Mouse (Mus musculus) cerebellum, postnatal 36 days (tissue): ENCODE measurements at regions not wholly inside any gene's neighbourhood (a gene's known extent, or its start where the extent isn't known, plus 50 kb on each side); places are given as distances from the start of the nearest gene placed in this dataset.
"Not testable (repeated sequence)": the region's sequence is repeated elsewhere in the genome, so short reads cannot be mapped to it uniquely, and the experiment has no call there.

Source experiments
- DNase-seq, 2 experiments: peaks; one replicate each; pipeline ENCODE4 v3.0.0; 2021 to 2022; ENCODE audit warnings: mixed read lengths in 2 of 2

- peak; percentile 73 to 76 for DNase-seq
These were observed 121.4 kb upstream of the Slc1a3 start for GRCm38 (mm10) chr15:8831720-8832620.

DNA sequence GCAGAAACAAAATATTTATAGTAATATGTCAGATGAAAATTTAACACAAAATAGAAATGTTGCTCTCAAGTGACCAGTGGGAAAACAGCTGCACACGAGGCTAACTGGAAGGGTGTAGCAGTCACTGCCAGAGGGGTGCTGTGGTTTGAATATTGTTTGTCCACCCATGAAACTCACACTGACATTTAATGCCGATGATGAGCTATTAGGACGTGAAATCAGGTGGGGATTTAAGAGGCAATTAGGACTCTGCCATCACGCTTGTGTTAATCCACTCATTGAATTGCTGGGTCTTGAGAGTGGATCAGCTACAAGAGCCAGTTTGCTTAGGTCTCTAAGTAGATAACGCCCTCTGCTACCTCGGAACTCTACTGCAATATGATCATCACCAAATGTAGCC lies 114.3 kb upstream of the Slc1a3 start:
- DNase-seq = no peak

DNA sequence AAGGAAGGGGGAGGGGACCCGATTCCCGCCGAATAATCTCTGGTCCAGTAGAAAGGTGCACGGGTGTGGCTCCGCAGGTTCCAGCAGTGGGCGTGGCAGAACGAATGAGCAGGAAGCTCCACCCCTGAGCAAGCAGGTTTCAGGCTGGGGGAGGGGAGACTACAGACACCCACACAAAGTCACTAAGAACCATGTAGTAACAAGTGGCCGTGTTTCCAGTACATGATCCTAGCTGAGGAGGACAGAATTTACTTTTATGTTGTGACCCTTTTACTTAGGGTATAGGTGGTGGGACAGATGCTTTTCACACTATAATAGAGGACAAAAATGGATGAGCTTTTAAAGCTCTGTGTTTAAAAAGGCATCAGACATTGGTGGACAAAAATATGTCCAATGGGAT lies 112.2 kb upstream of the Slc1a3 start:
- not testable (repeated sequence) for DNase-seq

GRCm38 (mm10) chr15:8817542-8817941 lies 107.0 kb upstream of the Slc1a3 start:
- no peak for DNase-seq

- DNase-seq = no peak
These were observed 106.2 kb upstream of the Slc1a3 start for GRCm38 (mm10) chr15:8816501-8817368.

- no peak for DNase-seq
These were observed 105.4 kb upstream of the Slc1a3 start for GRCm38 (mm10) chr15:8815958-8816357.

DNA sequence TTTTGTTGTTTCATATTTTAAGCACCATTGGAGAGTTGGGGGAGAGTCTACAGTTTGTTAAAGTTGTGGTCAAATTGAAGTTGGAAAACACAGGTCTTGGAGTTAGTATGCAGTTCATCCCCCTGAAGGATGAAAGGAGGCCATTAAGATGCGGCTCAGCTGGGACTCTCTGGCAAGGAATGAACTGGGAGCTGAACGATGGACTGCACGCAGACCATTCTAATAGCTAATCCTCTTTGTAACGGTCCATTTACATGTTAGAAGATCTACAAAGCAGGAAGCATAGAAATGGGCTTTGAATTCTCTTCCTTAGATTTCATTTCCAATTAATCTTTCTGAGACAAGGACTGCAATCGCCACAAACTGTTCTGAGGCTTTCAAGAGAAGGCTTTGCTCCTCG lies 104.7 kb upstream of the Slc1a3 start:
- DNase-seq = no peak

DNA sequence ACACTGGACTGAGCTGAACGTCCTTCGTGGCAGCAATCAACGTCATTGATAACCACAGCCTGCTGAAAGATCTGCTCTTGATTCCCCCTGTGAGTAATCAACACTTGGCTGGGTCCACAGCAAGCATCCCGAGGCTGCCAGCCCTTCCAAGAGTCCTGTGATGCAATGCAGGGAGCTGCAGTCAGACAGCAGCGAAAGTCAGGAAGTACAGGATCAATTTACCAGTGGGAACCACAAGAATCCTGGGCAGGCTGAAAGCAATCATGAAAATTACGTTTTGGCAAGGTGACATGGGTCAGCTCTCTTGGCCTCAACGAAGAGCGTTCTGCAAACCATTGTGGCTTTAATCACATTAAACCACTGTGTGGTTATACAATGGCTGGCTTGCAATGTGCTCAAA lies 95.8 kb upstream of the Slc1a3 start:
- DNase-seq = no peak

DNA sequence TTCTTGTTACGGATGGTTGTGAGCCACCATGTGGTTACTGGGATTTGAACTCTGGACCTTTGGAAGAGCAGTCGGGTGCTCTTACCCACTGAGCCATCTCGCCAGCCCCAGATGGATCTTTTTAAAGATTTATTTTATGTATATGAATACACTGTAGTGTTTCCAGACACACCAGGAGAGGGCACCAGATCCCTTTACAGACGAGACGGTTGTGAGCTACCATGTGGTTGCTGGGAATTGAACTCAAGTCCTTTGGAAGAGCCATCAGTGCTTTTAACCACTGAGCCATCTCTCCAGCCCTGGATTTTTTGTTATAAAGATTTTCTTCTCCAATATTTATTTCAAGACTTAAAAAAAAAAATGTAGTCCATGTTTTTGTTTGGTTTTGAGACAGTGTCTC lies 95.0 kb upstream of the Slc1a3 start:
- DNase-seq = not testable (repeated sequence)

DNA sequence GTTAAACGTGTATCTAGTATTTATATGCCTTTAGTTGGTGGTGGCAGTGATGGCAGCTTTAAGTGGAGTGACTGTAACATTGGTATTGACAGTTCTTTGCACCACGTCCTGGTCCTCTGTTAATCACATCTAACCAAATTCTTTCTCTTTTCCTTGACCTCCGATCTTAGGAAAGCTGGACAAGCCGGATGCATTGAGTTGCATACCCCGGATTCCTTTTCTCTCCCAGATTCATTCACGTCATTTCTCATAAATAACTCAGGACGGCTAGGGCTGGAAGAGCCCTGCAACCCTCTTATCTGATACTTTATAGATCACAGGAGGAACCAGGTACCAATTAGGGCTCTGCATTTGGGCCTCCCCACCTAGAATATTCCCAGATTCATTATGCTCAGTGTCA lies 91.5 kb upstream of the Slc1a3 start:
- DNase-seq = no peak

DNA sequence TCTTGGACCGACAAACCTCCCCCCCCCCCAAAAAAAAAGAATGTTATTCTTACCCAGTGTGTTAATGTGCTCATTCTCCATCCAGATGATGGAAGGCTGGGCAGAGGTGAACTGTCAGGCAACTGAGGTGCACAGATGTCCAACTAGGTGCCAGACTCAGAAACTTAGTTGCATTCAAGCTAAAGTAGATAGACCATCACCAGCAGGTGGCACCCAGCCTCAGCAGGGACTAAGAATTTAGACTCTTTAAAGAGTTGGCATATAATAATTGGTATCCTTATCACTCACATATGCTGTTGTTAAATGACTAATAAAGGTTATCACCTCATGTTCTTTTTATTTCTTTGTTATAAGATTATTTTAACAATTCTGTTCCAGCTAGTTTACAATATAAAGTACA lies 86.5 kb upstream of the Slc1a3 start:
- DNase-seq = no peak

DNA sequence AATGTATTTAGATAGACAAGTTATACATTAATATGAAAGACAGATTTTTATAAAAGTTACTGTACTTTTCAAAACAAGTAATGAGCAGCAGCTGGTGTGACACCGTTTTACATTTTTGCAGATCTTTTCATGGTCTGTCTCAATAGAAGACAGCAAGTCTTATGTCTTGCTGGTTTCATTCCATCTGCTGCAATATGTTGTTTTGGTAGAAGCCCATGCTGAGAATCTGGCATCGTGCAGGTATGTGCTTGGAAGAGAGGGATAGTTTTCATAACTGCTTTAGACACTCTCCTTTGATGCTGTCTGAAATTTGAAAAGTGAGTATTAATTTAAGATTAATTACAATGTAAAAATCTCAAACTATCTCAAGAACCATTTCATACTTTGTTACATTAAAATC lies 81.5 kb upstream of the Slc1a3 start:
- peak; percentile 68 to 83 for DNase-seq

GRCm38 (mm10) chr15:8789924-8790323 lies 79.4 kb upstream of the Slc1a3 start:
- no peak for DNase-seq

DNA sequence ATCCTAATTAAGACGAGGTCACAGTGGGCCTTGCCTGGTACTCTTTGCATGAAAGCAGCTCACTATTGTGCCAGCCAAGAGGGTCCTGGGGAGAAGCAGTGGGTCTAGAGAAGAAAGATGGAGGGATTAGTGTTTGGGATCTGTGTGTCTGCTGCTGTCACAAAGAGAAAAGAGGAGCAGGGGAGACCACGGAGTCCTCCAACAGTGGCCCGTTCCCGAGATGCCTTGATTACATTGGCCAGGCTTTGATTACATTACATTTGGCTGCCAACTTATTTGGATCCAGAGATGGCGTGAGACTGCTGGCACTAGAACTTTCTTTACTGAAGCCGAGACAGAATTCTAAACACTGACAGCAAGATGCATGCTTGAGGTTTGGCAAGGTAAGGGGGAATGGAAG lies 78.4 kb upstream of the Slc1a3 start:
- no peak for DNase-seq

- DNase-seq = no peak
These were observed 75.0 kb upstream of the Slc1a3 start for GRCm38 (mm10) chr15:8785537-8785936.

- DNase-seq = no peak
These were observed 73.0 kb upstream of the Slc1a3 start for GRCm38 (mm10) chr15:8783567-8783966.

- no peak for DNase-seq
These were observed 72.5 kb upstream of the Slc1a3 start for GRCm38 (mm10) chr15:8783036-8783435.

DNA sequence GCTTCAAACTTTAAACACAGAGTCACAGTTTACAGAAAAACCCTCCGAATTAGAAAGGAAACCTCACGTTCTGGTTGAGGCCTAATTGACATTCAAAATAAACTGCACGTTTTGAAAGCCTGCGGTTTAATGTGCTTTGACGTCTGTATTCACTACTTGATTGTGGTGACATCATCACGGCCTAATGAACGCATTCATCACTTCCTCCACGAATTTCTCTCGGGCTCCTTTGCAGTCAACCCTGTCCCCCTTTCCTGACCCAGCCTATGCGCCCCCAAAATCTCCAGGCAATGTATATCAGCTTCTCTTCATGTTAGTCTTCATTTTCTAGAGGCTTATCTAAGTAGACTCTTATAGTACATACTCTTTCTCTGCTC lies 71.6 kb upstream of the Slc1a3 start:
- no peak for DNase-seq

DNA sequence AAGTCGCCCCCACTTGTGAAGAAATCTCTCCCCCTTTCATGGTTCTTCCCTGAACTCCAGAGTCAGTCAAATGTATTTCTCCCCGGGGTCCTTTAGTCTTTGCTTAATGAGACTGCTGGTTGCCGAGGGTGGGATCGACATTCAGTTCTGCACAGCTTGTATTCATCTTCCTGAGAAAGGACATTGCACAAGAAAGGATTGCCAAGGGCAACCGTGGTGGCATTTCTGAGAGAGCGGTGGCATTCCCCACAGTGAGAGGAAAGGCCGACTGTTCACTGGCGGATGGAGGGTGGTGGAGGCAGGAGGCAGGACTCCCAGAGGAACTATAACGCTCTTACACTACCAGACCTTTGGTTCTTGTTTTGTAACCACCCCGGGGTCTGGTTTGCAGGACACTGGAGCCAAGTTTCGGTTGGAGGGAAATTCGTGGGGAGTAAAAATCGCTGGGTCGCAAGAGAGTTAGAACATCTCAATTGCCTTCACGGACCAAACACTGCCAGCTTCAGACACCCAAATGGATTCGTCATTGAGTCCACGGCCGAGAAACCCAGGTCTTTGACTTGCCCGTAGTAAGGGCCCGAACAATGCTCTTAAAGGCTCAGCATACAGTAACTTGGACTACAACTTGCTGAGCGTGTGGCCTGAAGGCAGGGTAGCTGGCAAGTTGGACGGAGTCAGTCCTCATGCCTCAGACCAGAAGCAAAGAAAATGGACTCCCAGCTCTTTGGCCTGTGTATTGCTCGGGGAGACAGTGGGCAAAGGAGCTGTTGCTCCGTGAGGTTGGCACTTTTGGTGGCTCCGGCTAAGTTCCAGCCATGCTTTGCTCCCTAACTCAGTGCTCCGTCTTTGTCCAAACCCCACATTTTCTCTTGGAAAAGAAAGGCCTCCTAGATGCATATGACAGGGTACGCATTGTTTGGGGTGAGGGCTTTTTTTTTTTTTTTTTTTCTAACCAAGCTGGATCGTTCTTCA lies 70.9 kb upstream of the Slc1a3 start:
- DNase-seq = peak in 1 of 2 experiments; percentile 16

DNA sequence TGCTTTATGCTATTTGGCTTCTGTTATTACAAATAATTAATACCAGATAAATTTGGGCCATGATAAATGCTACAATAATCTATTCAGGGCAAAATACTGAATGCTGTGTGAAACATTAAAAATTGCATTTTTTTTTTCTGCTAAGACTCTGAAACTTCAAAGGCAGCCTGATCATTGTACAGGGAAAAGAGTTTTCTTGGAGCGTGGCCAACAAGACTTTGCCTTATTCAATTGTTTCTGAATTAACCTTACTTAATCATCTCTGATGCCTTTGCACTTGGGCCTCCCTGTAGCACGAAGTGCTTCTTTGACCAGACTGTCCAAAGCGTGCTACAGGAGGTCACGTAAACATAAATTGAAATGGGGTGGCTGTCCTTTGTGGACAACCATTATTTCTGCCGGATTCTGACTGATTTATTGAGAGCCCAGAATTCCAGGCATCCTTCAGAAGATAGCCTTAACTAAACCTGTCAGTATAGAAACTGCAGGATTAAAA lies 69.9 kb upstream of the Slc1a3 start:
- no peak for DNase-seq

- no peak for DNase-seq
These were observed 57.3 kb upstream of the Slc1a3 start for GRCm38 (mm10) chr15:8767624-8768571.
